ENCODE assay signal across 8 mouse cellular contexts in genomic region chr11:113326387-113327011, GRCm38 (mm10).
DNase-seq lines count a peak whose midpoint lies in the region; ATAC-seq lines count a peak whose summit lies in the region.

No protein-coding gene starts in this region.

- no peaks in the 10 kb centered on the region for H3K9me3 ChIP-seq in embryonic facial prominence, embryonic 14.5 days (ENCODE audit: control insufficient read depth, low read length)
- H3K9me3 ChIP-seq in heart, embryonic 12.5 days (replicated peaks) = no peaks in the 10 kb centered on the region
- no peaks in the 10 kb centered on the region for H3K9me3 ChIP-seq in kidney, embryonic 14.5 days (ENCODE audit: control insufficient read depth, low read length)
- no peaks in the 10 kb centered on the region for H3K9me3 ChIP-seq in liver, embryonic 11.5 days (ENCODE audit: control insufficient read depth, low read length)
- H3K9me3 ChIP-seq in neural tube, embryonic 11.5 days (ENCODE audit: control insufficient read depth, low read length) = no peaks in the 10 kb centered on the region

- peak; percentile 76 for DNase-seq in CD4-positive, CD25-positive, alpha-beta regulatory T cell, adult 2 months (ENCODE audit: low read depth, low spot score)
- peak; percentile 72 to 78 for DNase-seq in adrenal gland, postnatal 36 days
- peak; percentile 45 for DNase-seq in embryonic facial prominence, embryonic 14.5 days (ENCODE audit: low spot score)
- DNase-seq in liver, embryonic 11.5 days (ENCODE audit: low spot score) = peak; percentile 75
- peak; percentile 84 for DNase-seq in neural tube, embryonic 11.5 days (ENCODE audit: low spot score)
- DNase-seq in thymus, adult 18-20 months = peak; percentile 16 to 19

- no peaks in the 10 kb centered on the region for H3K36me3 ChIP-seq in embryonic facial prominence, embryonic 14.5 days (ENCODE audit: control insufficient read depth, insufficient read depth, low read length)
- no peaks in the 10 kb centered on the region for H3K36me3 ChIP-seq in heart, embryonic 12.5 days
- H3K36me3 ChIP-seq in kidney, embryonic 14.5 days (ENCODE audit: control insufficient read depth, insufficient read depth, low read length) = no peaks in the 10 kb centered on the region
- H3K36me3 ChIP-seq in liver, embryonic 11.5 days (ENCODE audit: control insufficient read depth, insufficient read depth, low read length) = no peaks in the 10 kb centered on the region
- H3K36me3 ChIP-seq in neural tube, embryonic 11.5 days (ENCODE audit: control insufficient read depth, insufficient read depth, low read length) = no peaks in the 10 kb centered on the region

- H3K27ac ChIP-seq in embryonic facial prominence, embryonic 14.5 days (replicated peaks; ENCODE audit: low read depth, low read length) = no peak overlapping the region
- no peak overlapping the region for H3K27ac ChIP-seq in heart, embryonic 12.5 days (ENCODE audit: poor library complexity, severe bottlenecking)
- no peak overlapping the region for H3K27ac ChIP-seq in kidney, embryonic 14.5 days (ENCODE audit: low read depth, low read length)
- H3K27ac ChIP-seq in liver, embryonic 11.5 days (ENCODE audit: low read depth, low read length) = no peak overlapping the region
- H3K27ac ChIP-seq in neural tube, embryonic 11.5 days (ENCODE audit: low read depth, low read length) = peak overlapping the region; percentile 44; the same call in 1 of the 2 replicates

- peak overlapping the region; percentile 4 for H3K4me3 ChIP-seq in embryonic facial prominence, embryonic 14.5 days (ENCODE audit: low read depth, low read length)
- H3K4me3 ChIP-seq in heart, embryonic 12.5 days = peak overlapping the region; percentile 22; the same call in 1 of the 2 replicates
- no peak overlapping the region for H3K4me3 ChIP-seq in kidney, embryonic 14.5 days (ENCODE audit: low read length)
- H3K4me3 ChIP-seq in liver, embryonic 11.5 days (ENCODE audit: low read depth, low read length) = no peak overlapping the region
- 0 out of 2 replicates have a peak overlapping the region, but pooled peaks have one; percentile 4 for H3K4me3 ChIP-seq in neural tube, embryonic 11.5 days (ENCODE audit: low read depth, low read length)

- H3K4me1 ChIP-seq in embryonic facial prominence, embryonic 14.5 days (ENCODE audit: control insufficient read depth, insufficient read depth, low read length) = no peaks in the 10 kb centered on the region
- peaks cover 14% of the 10 kb centered on the region for H3K4me1 ChIP-seq in heart, embryonic 12.5 days (replicated peaks)
- no peaks in the 10 kb centered on the region for H3K4me1 ChIP-seq in kidney, embryonic 14.5 days (ENCODE audit: control insufficient read depth, insufficient read depth, low read length)
- H3K4me1 ChIP-seq in liver, embryonic 11.5 days (replicated peaks; ENCODE audit: control insufficient read depth, insufficient read depth, low read length) = no peaks in the 10 kb centered on the region
- peaks cover 10% of the 10 kb centered on the region; the same call in 1 of the 2 replicates for H3K4me1 ChIP-seq in neural tube, embryonic 11.5 days (ENCODE audit: control insufficient read depth, insufficient read depth, low read length)

- ATAC-seq in embryonic facial prominence, embryonic 14.5 days (ENCODE audit: low read depth) = peak; percentile 77
- peak; percentile 66; the same call in 1 of the 2 replicates for ATAC-seq in heart, embryonic 12.5 days (ENCODE audit: insufficient number of reproducible peaks, low FRiP score)
- peak; percentile 77 for ATAC-seq in kidney, embryonic 14.5 days (ENCODE audit: low FRiP score, low TSS enrichment)
- peak; percentile 57; the same call in 1 of the 2 replicates for ATAC-seq in liver, embryonic 11.5 days (replicated peaks; ENCODE audit: low FRiP score)
- ATAC-seq in neural tube, embryonic 11.5 days (ENCODE audit: insufficient read depth, low FRiP score, low TSS enrichment) = peak; percentile 89

- H3K4me2 ChIP-seq in embryonic facial prominence, embryonic 14.5 days (ENCODE audit: low read depth, low read length) = peak overlapping the region; percentile 40
- H3K4me2 ChIP-seq in heart, embryonic 12.5 days = peak overlapping the region; percentile 63
- peak overlapping the region; percentile 19 for H3K4me2 ChIP-seq in kidney, embryonic 14.5 days (replicated peaks; ENCODE audit: low read depth, low read length)
- peak overlapping the region; percentile 34; the same call in 1 of the 2 replicates for H3K4me2 ChIP-seq in liver, embryonic 11.5 days
- peak overlapping the region; percentile 38 for H3K4me2 ChIP-seq in neural tube, embryonic 11.5 days (ENCODE audit: low read depth)

- H3K9ac ChIP-seq in embryonic facial prominence, embryonic 14.5 days (ENCODE audit: low read depth, low read length) = no peak overlapping the region
- 0 out of 2 replicates have a peak overlapping the region, but pooled peaks have one; percentile 2 for H3K9ac ChIP-seq in heart, embryonic 12.5 days
- 0 out of 2 replicates have a peak overlapping the region, but pooled peaks have one; percentile 44 for H3K9ac ChIP-seq in kidney, embryonic 14.5 days (ENCODE audit: low read depth, low read length)
- H3K9ac ChIP-seq in liver, embryonic 11.5 days (ENCODE audit: low read depth, low read length) = no peak overlapping the region
- H3K9ac ChIP-seq in neural tube, embryonic 11.5 days (ENCODE audit: low read length) = peak overlapping the region; percentile 41

- WGBS in embryonic facial prominence, embryonic 14.5 days = 22% methylated on average over 17 of the region's 18 CpGs
- WGBS in heart, embryonic 12.5 days = 20% methylated on average over 18 of the region's 18 CpGs
- WGBS in kidney, embryonic 14.5 days = 23% methylated on average over 18 of the region's 18 CpGs
- WGBS in liver, embryonic 11.5 days = 28% methylated on average over 18 of the region's 18 CpGs
- 19% methylated on average over 18 of the region's 18 CpGs for WGBS in neural tube, embryonic 11.5 days

- no peaks in the 10 kb centered on the region for H3K27me3 ChIP-seq in embryonic facial prominence, embryonic 14.5 days (replicated peaks; ENCODE audit: control insufficient read depth, insufficient read depth, low read length)
- no peaks in the 10 kb centered on the region for H3K27me3 ChIP-seq in heart, embryonic 12.5 days (replicated peaks)
- 0 out of 2 replicates have a peak, but pooled peaks cover 3% of the 10 kb centered on the region for H3K27me3 ChIP-seq in kidney, embryonic 14.5 days (ENCODE audit: control insufficient read depth, insufficient read depth, low read length)
- no peaks in the 10 kb centered on the region for H3K27me3 ChIP-seq in liver, embryonic 11.5 days (replicated peaks; ENCODE audit: control insufficient read depth, insufficient read depth, low read length)
- no peaks in the 10 kb centered on the region for H3K27me3 ChIP-seq in neural tube, embryonic 11.5 days (ENCODE audit: control insufficient read depth, insufficient read depth, low read length)

Comparison
In these comparisons a context has a peak if more than half of its experiments do, and no peak if none do; other contexts are left out.
1. DNase-seq: peak in every context shown above with its lines; median percentile 84 in neural tube, embryonic 11.5 days; 76 in CD4-positive, CD25-positive, alpha-beta regulatory T cell, adult 2 months; 75 in adrenal gland, postnatal 36 days; 75 in liver, embryonic 11.5 days; 45 in embryonic facial prominence, embryonic 14.5 days; 18 in thymus, adult 18-20 months.
2. H3K4me3 ChIP-seq: peak in embryonic facial prominence, embryonic 14.5 days (single experiment), heart, embryonic 12.5 days (single experiment) and neural tube, embryonic 11.5 days (single experiment); none in kidney, embryonic 14.5 days (single experiment) and liver, embryonic 11.5 days (single experiment).
3. H3K9ac ChIP-seq: peak in heart, embryonic 12.5 days (single experiment), kidney, embryonic 14.5 days (single experiment) and neural tube, embryonic 11.5 days (single experiment); none in embryonic facial prominence, embryonic 14.5 days (single experiment) and liver, embryonic 11.5 days (single experiment).
4. Peak in every context shown above with its lines, with median percentiles within 50 percentile points of each other: ATAC-seq and H3K4me2 ChIP-seq.